ENCODE assay signal across 22 mouse cellular contexts in genomic region chr12:77694101-77694500, GRCm38 (mm10).
DNase-seq lines count a peak whose midpoint lies in the region; ATAC-seq lines count a peak whose summit lies in the region.
"Had no signal": no experiment of that assay in that cellular context is flagged by ENCODE, and none has a peak within 500 bp of the region (broad histone marks: within the 10 kb centered on the region; RNA-seq: fewer than 3 reads in every experiment).

No protein-coding gene starts in this region.

- no peak overlapping the region for H3K9ac ChIP-seq in limb, embryonic 11.5 days (ENCODE audit: low read length)
- H3K9ac ChIP-seq: embryonic facial prominence, embryonic 15.5 days; heart, embryonic 13.5 days; hindbrain, embryonic 13.5 days; intestine, embryonic 15.5 days; liver, embryonic 13.5 days; lung, embryonic 14.5 days; neural tube, embryonic 15.5 days had no signal

- H3K4me3 ChIP-seq in limb, embryonic 11.5 days (ENCODE audit: low read depth, low read length) = no peak overlapping the region
- H3K4me3 ChIP-seq in limb, embryonic 10.5 days = no peak overlapping the region
- H3K4me3 ChIP-seq: embryonic facial prominence, embryonic 15.5 days; heart, embryonic 13.5 days; hindbrain, embryonic 13.5 days; intestine, embryonic 15.5 days; liver, embryonic 13.5 days; neural tube, embryonic 15.5 days had no signal

- 28% methylated on average over 6 of the region's 6 CpGs for whole genome bisulfite sequencing in limb, embryonic 11.5 days
- 57% methylated on average over 6 of the region's 6 CpGs for WGBS in limb, embryonic 10.5 days

- H3K4me1 ChIP-seq in limb, embryonic 11.5 days (ENCODE audit: control insufficient read depth, insufficient read depth, low read length) = no peaks in the 10 kb centered on the region
- H3K4me1 ChIP-seq in limb, embryonic 10.5 days = peaks cover 25% of the 10 kb centered on the region
- H3K4me1 ChIP-seq: embryonic facial prominence, embryonic 15.5 days; intestine, embryonic 15.5 days; liver, embryonic 13.5 days had no signal

- H3K27me3 ChIP-seq in limb, embryonic 11.5 days (ENCODE audit: control insufficient read depth, insufficient read depth, low read length) = no peaks in the 10 kb centered on the region
- no peaks in the 10 kb centered on the region for H3K27me3 ChIP-seq in limb, embryonic 10.5 days (ENCODE audit: low read depth, poor library complexity, severe bottlenecking)
- H3K27me3 ChIP-seq: embryonic facial prominence, embryonic 15.5 days; hindbrain, embryonic 13.5 days; intestine, embryonic 15.5 days; liver, embryonic 13.5 days; neural tube, embryonic 15.5 days had no signal

- H3K9me3 ChIP-seq in limb, embryonic 11.5 days (ENCODE audit: control insufficient read depth, low read length) = no peaks in the 10 kb centered on the region
- H3K9me3 ChIP-seq in limb, embryonic 10.5 days (replicated peaks) = no peaks in the 10 kb centered on the region
- H3K9me3 ChIP-seq: embryonic facial prominence, embryonic 15.5 days; heart, embryonic 13.5 days; hindbrain, embryonic 13.5 days; intestine, embryonic 15.5 days; liver, embryonic 13.5 days; neural tube, embryonic 15.5 days had no signal

- no peak overlapping the region for H3K4me2 ChIP-seq in limb, embryonic 11.5 days (ENCODE audit: low read depth, severe bottlenecking)
- H3K4me2 ChIP-seq: embryonic facial prominence, embryonic 15.5 days; heart, embryonic 13.5 days; hindbrain, embryonic 13.5 days; intestine, embryonic 15.5 days; liver, embryonic 13.5 days; lung, embryonic 14.5 days; neural tube, embryonic 15.5 days had no signal

- no peak overlapping the region for H3K27ac ChIP-seq in limb, embryonic 11.5 days (replicated peaks; ENCODE audit: low read depth, low read length)
- H3K27ac ChIP-seq in limb, embryonic 10.5 days = no peak overlapping the region
- H3K27ac ChIP-seq: embryonic facial prominence, embryonic 15.5 days; heart, embryonic 13.5 days; hindbrain, embryonic 13.5 days; intestine, embryonic 15.5 days; liver, embryonic 13.5 days; neural tube, embryonic 15.5 days had no signal

- H3K36me3 ChIP-seq in limb, embryonic 11.5 days (ENCODE audit: control insufficient read depth, insufficient read depth, low read length) = no peaks in the 10 kb centered on the region
- H3K36me3 ChIP-seq in limb, embryonic 10.5 days = no peaks in the 10 kb centered on the region
- H3K36me3 ChIP-seq: embryonic facial prominence, embryonic 15.5 days; heart, embryonic 13.5 days; hindbrain, embryonic 13.5 days; intestine, embryonic 15.5 days; liver, embryonic 13.5 days; neural tube, embryonic 15.5 days had no signal

- ATAC-seq in cerebellum, adult (ENCODE audit: insufficient number of reproducible peaks, low FRiP score, low TSS enrichment) = 0 out of 2 replicates have a peak, but pooled peaks have one; percentile 31
- ATAC-seq in limb, embryonic 11.5 days (ENCODE audit: insufficient number of reproducible peaks, low FRiP score, low TSS enrichment, low read depth) = 0 out of 2 replicates have a peak, but pooled peaks have one; percentile 60
- ATAC-seq: intestine, embryonic 15.5 days; midbrain, embryonic 16.5 days had no signal

- DNase-seq in cerebellum, adult 11-12 months = no peak
- peak; percentile 10 for DNase-seq in kidney, adult 11 months
- no peak for DNase-seq in kidney, adult 8-10 months
- peak; percentile 54 for DNase-seq in limb, embryonic 11.5 days (ENCODE audit: low spot score)
- DNase-seq in limb, embryonic 10.5 days (ENCODE audit: low spot score) = no peak
- DNase-seq in telencephalon, adult 2 months (ENCODE audit: low read depth, low spot score) = peak; percentile 23
- no peak for DNase-seq in adipocyte (ENCODE audit: low spot score)
- DNase-seq: adrenal gland, adult 8-10 months; gastrocnemius, postnatal 10 days; heart, adult 11 months; kidney, postnatal 10 days; liver, embryonic 13.5 days; lung, embryonic 14.5 days; lung, postnatal 36 days; thymus, postnatal 36 days had no signal

Comparison
In these comparisons a context has a peak if more than half of its experiments do, and no peak if none do; other contexts are left out.
1. DNase-seq: peak in kidney, adult 11 months (single experiment), limb, embryonic 11.5 days (single experiment) and telencephalon, adult 2 months (single experiment); none in cerebellum, adult 11-12 months (single experiment), kidney, adult 8-10 months (0 of 2), limb, embryonic 10.5 days (single experiment) and adipocyte (single experiment).